Mouse (Mus musculus): ENCODE measurements at regions not wholly inside any gene's neighbourhood (a gene's known extent, or its start where the extent isn't known, plus 50 kb on each side); places are given as distances from the start of the nearest gene placed in this dataset.
A peak's percentile ranks its signal among the peaks of the same experiment; 100 is the strongest.

GRCm38 (mm10) chr6:98843598-98843997, 501.0 kb upstream of the Gm765 start:
- H3K36me3 ChIP-seq (ENCODE audit: control insufficient read depth, insufficient read depth, low read length), result no peaks in the 10 kb centered on the region
- no peaks in the 10 kb centered on the region for H3K27me3 ChIP-seq (ENCODE audit: control insufficient read depth, insufficient read depth, low read length)
- 57% methylated on average over 5 of the region's 5 CpGs for WGBS
- no peaks in the 10 kb centered on the region for H3K4me1 ChIP-seq (ENCODE audit: control insufficient read depth, insufficient read depth, insufficient read length)
- H3K4me3 ChIP-seq (ENCODE audit: extremely low read depth, insufficient read depth, insufficient read length), result no peak overlapping the region
- H3K27ac ChIP-seq (ENCODE audit: insufficient read depth, low read length), result no peak overlapping the region
- TF ChIP-seq POLR2A (IDR thresholded peaks at IDR 0.05; ENCODE audit: low read depth, low read length) (no peak), CTCF (IDR thresholded peaks at IDR 0.05; ENCODE audit: extremely low read depth, insufficient read depth, insufficient read length, insufficient replicate concordance) (no peak)
- DNase-seq (ENCODE audit: low read depth in 1 of 2, low spot score in 2 of 2), result no peak

DNA sequence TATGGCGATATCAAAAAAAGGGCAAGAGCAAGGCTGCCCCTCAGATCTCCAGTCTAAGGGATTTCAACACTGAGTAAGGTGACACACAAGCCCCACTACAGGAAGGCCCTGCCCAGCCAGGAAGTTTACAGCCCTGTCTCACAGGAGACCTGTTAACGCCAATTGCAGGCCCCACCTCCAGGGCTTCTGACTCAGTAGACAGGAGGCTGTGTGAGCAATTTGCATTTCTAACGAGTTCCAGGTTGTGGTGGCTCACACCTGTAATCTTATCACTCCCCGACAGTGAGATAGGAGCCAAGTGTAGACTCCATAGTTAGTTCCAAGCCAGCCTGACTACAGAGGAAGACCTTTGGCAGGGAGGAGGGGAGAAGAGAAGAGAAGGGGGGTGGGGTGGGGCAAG, 500.4 kb upstream of the Gm765 start:
- H3K4me3 ChIP-seq (ENCODE audit: extremely low read depth, insufficient read depth, insufficient read length), result no peak overlapping the region
- no peak overlapping the region for H3K27ac ChIP-seq (ENCODE audit: insufficient read depth, low read length)
- H3K27me3 ChIP-seq (ENCODE audit: control insufficient read depth, insufficient read depth, low read length), result no peaks in the 10 kb centered on the region
- 45% methylated on average over 4 of the region's 4 CpGs for WGBS
- peak; percentile 3 to 16 for DNase-seq (ENCODE audit: low read depth in 1 of 2, low spot score in 2 of 2)
- no peaks in the 10 kb centered on the region for H3K36me3 ChIP-seq (ENCODE audit: control insufficient read depth, insufficient read depth, low read length)
- no peaks in the 10 kb centered on the region for H3K4me1 ChIP-seq (ENCODE audit: control insufficient read depth, insufficient read depth, insufficient read length)
- TF ChIP-seq CTCF (IDR thresholded peaks at IDR 0.05; ENCODE audit: extremely low read depth, insufficient read depth, insufficient read length, insufficient replicate concordance), result no peak
- TF ChIP-seq POLR2A (IDR thresholded peaks at IDR 0.05; ENCODE audit: low read depth, low read length), result no peak

GRCm38 (mm10) chr6:98833922-98834321, 491.4 kb upstream of the Gm765 start:
- 44% methylated on average over 7 of the region's 7 CpGs for WGBS
- no peaks in the 10 kb centered on the region for H3K36me3 ChIP-seq (ENCODE audit: control insufficient read depth, insufficient read depth, low read length)
- no peaks in the 10 kb centered on the region for H3K27me3 ChIP-seq (ENCODE audit: control insufficient read depth, insufficient read depth, low read length)
- TF ChIP-seq POLR2A (IDR thresholded peaks at IDR 0.05; ENCODE audit: low read depth, low read length) (no peak), CTCF (IDR thresholded peaks at IDR 0.05; ENCODE audit: extremely low read depth, insufficient read depth, insufficient read length, insufficient replicate concordance) (no peak)
- H3K4me1 ChIP-seq (ENCODE audit: control insufficient read depth, insufficient read depth, insufficient read length), result no peaks in the 10 kb centered on the region
- no peak overlapping the region for H3K4me3 ChIP-seq (ENCODE audit: extremely low read depth, insufficient read depth, insufficient read length)
- no peak overlapping the region for H3K27ac ChIP-seq (ENCODE audit: insufficient read depth, low read length)
- no peak for DNase-seq (ENCODE audit: low read depth in 1 of 2, low spot score in 2 of 2)

- H3K4me3 ChIP-seq (ENCODE audit: extremely low read depth, insufficient read depth, insufficient read length), result no peak overlapping the region
- 84% methylated on average over 4 of the region's 4 CpGs for WGBS
- no peaks in the 10 kb centered on the region for H3K4me1 ChIP-seq (ENCODE audit: control insufficient read depth, insufficient read depth, insufficient read length)
- DNase-seq (ENCODE audit: low read depth in 1 of 2, low spot score in 2 of 2), result no peak
- H3K27me3 ChIP-seq (ENCODE audit: control insufficient read depth, insufficient read depth, low read length), result no peaks in the 10 kb centered on the region
- H3K36me3 ChIP-seq (ENCODE audit: control insufficient read depth, insufficient read depth, low read length), result no peaks in the 10 kb centered on the region
- TF ChIP-seq POLR2A (IDR thresholded peaks at IDR 0.05; ENCODE audit: low read depth, low read length) (no peak), CTCF (IDR thresholded peaks at IDR 0.05; ENCODE audit: extremely low read depth, insufficient read depth, insufficient read length, insufficient replicate concordance) (no peak)
- no peak overlapping the region for H3K27ac ChIP-seq (ENCODE audit: insufficient read depth, low read length)
Observed at GRCm38 (mm10) chr6:98830191-98830590, 487.6 kb upstream of the Gm765 start.

- H3K27me3 ChIP-seq (ENCODE audit: control insufficient read depth, insufficient read depth, low read length), result no peaks in the 10 kb centered on the region
- 64% methylated on average over 1 of the region's 1 CpGs for WGBS
- peak in 1 of 2 experiments; percentile 4 for DNase-seq (ENCODE audit: low read depth in 1 of 2, low spot score in 2 of 2)
- TF ChIP-seq POLR2A (IDR thresholded peaks at IDR 0.05; ENCODE audit: low read depth, low read length) (no peak), CTCF (IDR thresholded peaks at IDR 0.05; ENCODE audit: extremely low read depth, insufficient read depth, insufficient read length, insufficient replicate concordance) (no peak)
- no peak overlapping the region for H3K4me3 ChIP-seq (ENCODE audit: extremely low read depth, insufficient read depth, insufficient read length)
- no peak overlapping the region for H3K27ac ChIP-seq (ENCODE audit: insufficient read depth, low read length)
- H3K36me3 ChIP-seq (ENCODE audit: control insufficient read depth, insufficient read depth, low read length), result no peaks in the 10 kb centered on the region
- H3K4me1 ChIP-seq (ENCODE audit: control insufficient read depth, insufficient read depth, insufficient read length), result no peaks in the 10 kb centered on the region
Observed at GRCm38 (mm10) chr6:98808046-98808445, 465.5 kb upstream of the Gm765 start.

GRCm38 (mm10) chr6:98803384-98803949, 460.9 kb upstream of the Gm765 start:
- TF ChIP-seq POLR2A (IDR thresholded peaks at IDR 0.05; ENCODE audit: low read depth, low read length) (no peak), CTCF (IDR thresholded peaks at IDR 0.05; ENCODE audit: extremely low read depth, insufficient read depth, insufficient read length, insufficient replicate concordance) (no peak)
- Histone ChIP-seq H3K4me1 (ENCODE audit: control insufficient read depth, insufficient read depth, insufficient read length) (no peaks in the 10 kb centered on the region), H3K27me3 (ENCODE audit: control insufficient read depth, insufficient read depth, low read length) (no peaks in the 10 kb centered on the region), H3K4me3 (ENCODE audit: extremely low read depth, insufficient read depth, insufficient read length) (no peak overlapping the region), H3K27ac (ENCODE audit: insufficient read depth, low read length) (no peak overlapping the region), H3K36me3 (ENCODE audit: control insufficient read depth, insufficient read depth, low read length) (no peaks in the 10 kb centered on the region)
- 90% methylated on average over 13 of the region's 13 CpGs for WGBS
- no peak for DNase-seq (ENCODE audit: low read depth in 1 of 2, low spot score in 2 of 2)

DNA sequence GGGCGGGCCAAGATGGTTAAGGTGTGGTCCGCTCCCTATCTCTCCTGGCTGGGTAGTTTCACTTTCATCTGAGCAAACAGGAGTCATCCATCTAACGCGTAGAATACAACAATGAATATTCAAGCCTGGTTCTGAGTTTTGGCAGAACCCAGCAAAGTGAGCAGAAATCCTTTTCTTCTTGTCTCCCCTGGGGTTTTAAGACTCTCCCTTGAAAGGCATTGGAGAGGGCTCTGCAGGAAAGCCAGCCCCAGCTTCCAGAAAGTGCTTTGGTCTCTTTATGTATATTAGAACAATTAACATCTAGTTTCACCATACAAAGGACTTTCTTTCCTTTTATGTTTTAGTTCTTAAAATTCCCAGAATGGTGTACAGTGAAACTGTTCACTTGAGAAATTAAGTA, 458.5 kb upstream of the Gm765 start:
- Histone ChIP-seq H3K36me3 (ENCODE audit: control insufficient read depth, insufficient read depth, low read length) (no peaks in the 10 kb centered on the region), H3K27ac (ENCODE audit: insufficient read depth, low read length) (no peak overlapping the region), H3K4me1 (ENCODE audit: control insufficient read depth, insufficient read depth, insufficient read length) (no peaks in the 10 kb centered on the region), H3K27me3 (ENCODE audit: control insufficient read depth, insufficient read depth, low read length) (no peaks in the 10 kb centered on the region), H3K4me3 (ENCODE audit: extremely low read depth, insufficient read depth, insufficient read length) (no peak overlapping the region)
- no peak for DNase-seq (ENCODE audit: low read depth in 1 of 2, low spot score in 2 of 2)
- no peak for TF ChIP-seq POLR2A (IDR thresholded peaks at IDR 0.05; ENCODE audit: low read depth, low read length)
- no peak for TF ChIP-seq CTCF (IDR thresholded peaks at IDR 0.05; ENCODE audit: extremely low read depth, insufficient read depth, insufficient read length, insufficient replicate concordance)
- WGBS, result 92% methylated on average over 4 of the region's 4 CpGs
